Mouse (Mus musculus) C2C12 (cell line): ENCODE data around the gene Swap70.

Experiments
- CTCF ChIP-seq: IDR thresholded peaks from one replicate; pipeline ENCODE4 v1.5.1; 2011; ENCODE audit not compliant: control insufficient read depth, insufficient read depth, insufficient read length
- USF1 ChIP-seq: IDR thresholded peaks from one replicate; pipeline ENCODE4 v1.6.1; 2011; ENCODE audit warnings: low read depth, mild to moderate bottlenecking, control low read depth, moderate library complexity

DNA sequence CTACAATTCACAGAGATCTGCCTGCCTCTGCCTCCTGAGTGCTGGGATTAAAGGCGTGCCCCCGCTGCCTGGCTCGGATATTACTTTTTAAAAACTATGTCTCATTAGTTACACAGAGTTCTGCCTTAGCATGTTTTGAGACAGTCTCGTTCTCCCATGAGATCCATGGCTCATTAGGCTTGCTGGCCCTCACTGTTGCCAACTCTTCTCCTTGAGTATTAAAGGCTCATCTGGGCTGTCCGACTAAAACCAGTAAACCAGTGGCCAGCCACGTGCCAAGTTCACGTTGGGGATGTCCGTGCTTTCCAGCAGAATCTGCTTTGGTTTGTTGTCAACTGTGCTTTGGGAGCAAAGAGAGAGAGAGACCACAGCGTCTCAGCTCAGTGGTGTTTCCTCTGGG, 25.0 kb downstream of the Swap70 start:
- no peak for TF ChIP-seq CTCF
- no peak for TF ChIP-seq USF1
